Mouse (Mus musculus): Measurements from ENCODE around the gene Lrriq4. TPM values are rescaled to one million over a fixed set of nuclear protein-coding genes. Genes with fewer than 3 reads are reported as not detected.
"Not testable (repeated sequence)": the region's sequence is repeated elsewhere in the genome, so short reads cannot be mapped to it uniquely, and the experiment has no call there.

The Lrriq4 gene
- total and polyA plus RNA-seq, 2 experiments from 2014 or later: not detected

DNA sequence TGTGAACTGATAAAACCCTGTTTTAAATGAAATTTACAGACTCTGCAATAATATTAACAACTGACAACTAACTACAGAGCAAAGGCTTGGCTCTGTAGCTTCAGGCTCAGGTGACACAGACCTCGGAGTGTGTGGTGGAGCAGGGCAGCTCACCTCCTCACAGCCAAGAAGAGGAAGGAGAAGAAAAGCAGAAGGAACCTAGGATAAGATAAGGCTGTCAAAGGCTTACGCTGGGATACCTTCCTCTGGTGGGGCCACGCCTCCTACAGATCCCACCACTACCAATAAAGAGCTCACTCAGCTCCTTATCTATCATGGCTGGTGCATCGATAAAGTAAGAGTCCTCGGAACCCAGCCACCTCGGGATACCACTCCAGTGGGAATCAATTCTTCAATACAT is 38.9 kb downstream of the Lrriq4 start:
- no peaks in the 10 kb centered on the region for H3K4me1 ChIP-seq (ENCODE audit: control insufficient read depth, insufficient read depth)
- no peaks in the 10 kb centered on the region for H3K36me3 ChIP-seq (replicated peaks; ENCODE audit: control insufficient read depth, insufficient read depth, low read length)
- H3K9me3 ChIP-seq (replicated peaks; ENCODE audit: control insufficient read depth, low read length): no peaks in the 10 kb centered on the region
- H3K4me3 ChIP-seq (ENCODE audit: low read depth, low read length): no peak overlapping the region
- TF ChIP-seq CTCF (IDR thresholded peaks at IDR 0.05; ENCODE audit: low read depth) (no peak), EP300 (IDR thresholded peaks at IDR 0.05; ENCODE audit: low read depth) (no peak)
- no peak overlapping the region for H3K9ac ChIP-seq (replicated peaks; ENCODE audit: low read depth, low read length)
- no peak overlapping the region for H3K4me2 ChIP-seq (ENCODE audit: low read depth, low read length)
- no peaks in the 10 kb centered on the region for H3K27me3 ChIP-seq (ENCODE audit: control insufficient read depth, insufficient read depth, low read length)
- 15% methylated on average over 6 of the region's 6 CpGs for WGBS
- DNase-seq (ENCODE audit: low spot score) (no peak), ATAC-seq (ENCODE audit: insufficient read depth, low read depth) (no peak)
- no peak overlapping the region for H3K27ac ChIP-seq (ENCODE audit: low read depth)

DNA sequence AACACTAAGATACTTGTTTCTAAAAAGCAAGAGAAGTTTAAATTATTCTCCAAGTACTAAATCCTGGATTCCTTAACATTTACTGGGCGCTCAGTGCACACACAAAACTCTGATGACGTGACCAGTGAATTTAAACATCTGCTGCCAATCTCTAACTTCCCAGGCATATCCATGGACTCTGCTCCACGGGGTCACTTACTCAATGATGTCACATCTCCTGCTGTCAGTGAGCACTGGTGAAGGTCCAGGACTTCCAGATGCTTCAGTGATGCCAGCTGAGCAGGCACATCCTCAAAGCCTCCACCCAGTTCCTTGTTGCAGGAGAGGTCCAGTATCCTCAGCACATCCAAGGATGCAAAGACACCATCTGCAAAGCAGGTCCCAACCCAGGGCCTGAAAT is 42.9 kb downstream of the Lrriq4 start:
- H3K27me3 ChIP-seq (ENCODE audit: control insufficient read depth, insufficient read depth, low read length): no peaks in the 10 kb centered on the region
- no peak for TF ChIP-seq CTCF (IDR thresholded peaks at IDR 0.05; ENCODE audit: low read depth)
- TF ChIP-seq EP300 (IDR thresholded peaks at IDR 0.05; ENCODE audit: low read depth): no peak
- ATAC-seq (ENCODE audit: insufficient read depth, low read depth): no peak
- H3K36me3 ChIP-seq (replicated peaks; ENCODE audit: control insufficient read depth, insufficient read depth, low read length): no peaks in the 10 kb centered on the region
- H3K9ac ChIP-seq (replicated peaks; ENCODE audit: low read depth, low read length): no peak overlapping the region
- H3K4me2 ChIP-seq (ENCODE audit: low read depth, low read length): no peak overlapping the region
- DNase-seq (ENCODE audit: low spot score): no peak
- WGBS: 59% methylated on average over 3 of the region's 3 CpGs
- H3K27ac ChIP-seq (ENCODE audit: low read depth): no peak overlapping the region
- no peaks in the 10 kb centered on the region for H3K4me1 ChIP-seq (ENCODE audit: control insufficient read depth, insufficient read depth)
- H3K4me3 ChIP-seq (ENCODE audit: low read depth, low read length): no peak overlapping the region
- no peaks in the 10 kb centered on the region for H3K9me3 ChIP-seq (replicated peaks; ENCODE audit: control insufficient read depth, low read length)

DNA sequence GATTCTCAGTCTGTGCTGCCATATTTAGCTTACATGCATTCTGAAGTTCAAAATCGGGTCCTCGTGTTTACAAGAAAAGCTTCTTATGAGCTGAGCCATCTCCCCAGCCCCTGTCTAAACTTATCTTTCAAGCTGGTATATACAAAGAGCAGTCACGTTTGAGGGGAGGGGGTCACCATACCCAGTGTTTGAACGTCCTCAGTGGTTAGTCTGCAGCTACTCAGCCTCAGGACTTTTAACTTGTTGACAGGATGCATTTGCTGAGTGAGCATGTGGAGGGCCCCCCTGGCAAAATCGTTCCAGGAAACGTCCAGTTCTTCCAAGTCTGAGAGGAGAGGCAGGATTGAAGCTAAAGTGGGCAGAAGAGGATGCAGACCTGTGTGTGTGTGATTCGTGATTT is 46.7 kb downstream of the Lrriq4 start:
- TF ChIP-seq CTCF (IDR thresholded peaks at IDR 0.05; ENCODE audit: low read depth) (no peak), EP300 (IDR thresholded peaks at IDR 0.05; ENCODE audit: low read depth) (no peak)
- no peaks in the 10 kb centered on the region for H3K27me3 ChIP-seq (ENCODE audit: control insufficient read depth, insufficient read depth, low read length)
- H3K4me2 ChIP-seq (ENCODE audit: low read depth, low read length): no peak overlapping the region
- ATAC-seq (ENCODE audit: insufficient read depth, low read depth): no peak
- WGBS: 22% methylated on average over 7 of the region's 7 CpGs
- no peaks in the 10 kb centered on the region for H3K36me3 ChIP-seq (replicated peaks; ENCODE audit: control insufficient read depth, insufficient read depth, low read length)
- no peak overlapping the region for H3K9ac ChIP-seq (replicated peaks; ENCODE audit: low read depth, low read length)
- no peak overlapping the region for H3K4me3 ChIP-seq (ENCODE audit: low read depth, low read length)
- H3K4me1 ChIP-seq (ENCODE audit: control insufficient read depth, insufficient read depth): no peaks in the 10 kb centered on the region
- DNase-seq (ENCODE audit: low spot score): no peak
- no peak overlapping the region for H3K27ac ChIP-seq (ENCODE audit: low read depth)
- H3K9me3 ChIP-seq (replicated peaks; ENCODE audit: control insufficient read depth, low read length): no peaks in the 10 kb centered on the region

DNA sequence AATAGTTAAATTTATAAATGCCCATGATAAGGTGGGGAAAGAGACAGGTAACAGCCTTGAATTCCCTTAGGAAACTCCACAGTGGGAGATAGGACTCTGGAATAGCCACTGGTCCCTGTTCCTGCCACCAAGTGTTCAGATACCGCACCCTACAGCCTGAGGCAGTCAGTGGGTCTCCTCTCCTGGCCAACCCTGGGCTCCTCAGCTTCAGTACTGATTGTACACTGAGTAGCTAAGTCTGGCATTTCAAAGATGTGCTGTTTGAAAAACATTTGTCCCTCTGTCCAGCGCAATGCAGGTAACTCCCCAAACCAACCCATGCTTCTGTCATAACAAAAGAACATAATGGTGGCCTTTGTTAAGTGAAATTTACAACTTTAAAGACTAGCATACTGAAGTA is 51.4 kb downstream of the Lrriq4 start:
- no peak overlapping the region for H3K27ac ChIP-seq (ENCODE audit: low read depth)
- 0 out of 2 replicates have a peak, but pooled peaks cover 3% of the 10 kb centered on the region for H3K4me1 ChIP-seq (ENCODE audit: control insufficient read depth, insufficient read depth)
- no peak overlapping the region for H3K4me2 ChIP-seq (ENCODE audit: low read depth, low read length)
- H3K36me3 ChIP-seq (replicated peaks; ENCODE audit: control insufficient read depth, insufficient read depth, low read length): no peaks in the 10 kb centered on the region
- 91% methylated on average over 2 of the region's 2 CpGs for WGBS
- no peak for ATAC-seq (ENCODE audit: insufficient read depth, low read depth)
- TF ChIP-seq EP300 (IDR thresholded peaks at IDR 0.05; ENCODE audit: low read depth) (no peak), CTCF (IDR thresholded peaks at IDR 0.05; ENCODE audit: low read depth) (no peak)
- DNase-seq (ENCODE audit: low spot score): no peak
- no peak overlapping the region for H3K4me3 ChIP-seq (ENCODE audit: low read depth, low read length)
- H3K27me3 ChIP-seq (ENCODE audit: control insufficient read depth, insufficient read depth, low read length): no peaks in the 10 kb centered on the region
- H3K9ac ChIP-seq (replicated peaks; ENCODE audit: low read depth, low read length): no peak overlapping the region
- H3K9me3 ChIP-seq (replicated peaks; ENCODE audit: control insufficient read depth, low read length): no peaks in the 10 kb centered on the region

DNA sequence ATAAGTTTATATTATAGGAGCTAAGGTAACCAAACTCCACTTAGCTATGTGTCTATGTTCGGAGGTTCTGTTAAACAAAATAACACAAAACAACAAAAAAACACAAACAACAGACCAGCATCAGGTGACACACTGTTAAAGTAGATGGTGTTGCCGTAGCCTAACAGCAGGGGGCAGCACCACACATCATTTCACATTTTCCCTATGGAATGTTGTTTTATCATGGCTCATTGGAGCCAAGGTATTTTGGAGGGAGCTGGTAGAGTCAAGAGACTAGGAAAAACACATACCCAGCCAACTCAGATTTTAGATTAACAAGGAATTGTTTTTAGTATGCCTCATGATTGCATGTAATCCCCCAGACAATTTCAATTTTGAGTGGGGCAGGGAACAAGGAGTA is 52.0 kb downstream of the Lrriq4 start:
- Histone ChIP-seq H3K27me3 (ENCODE audit: control insufficient read depth, insufficient read depth, low read length) (no peaks in the 10 kb centered on the region), H3K9me3 (replicated peaks; ENCODE audit: control insufficient read depth, low read length) (no peaks in the 10 kb centered on the region), H3K4me2 (ENCODE audit: low read depth, low read length) (no peak overlapping the region), H3K36me3 (replicated peaks; ENCODE audit: control insufficient read depth, insufficient read depth, low read length) (no peaks in the 10 kb centered on the region), H3K9ac (replicated peaks; ENCODE audit: low read depth, low read length) (no peak overlapping the region), H3K4me1 (ENCODE audit: control insufficient read depth, insufficient read depth) (0 out of 2 replicates have a peak, but pooled peaks cover 3% of the 10 kb centered on the region), H3K27ac (ENCODE audit: low read depth) (no peak overlapping the region), H3K4me3 (ENCODE audit: low read depth, low read length) (no peak overlapping the region)
- 14% methylated on average over 2 of the region's 2 CpGs for WGBS
- TF ChIP-seq EP300 (IDR thresholded peaks at IDR 0.05; ENCODE audit: low read depth): no peak
- TF ChIP-seq CTCF (IDR thresholded peaks at IDR 0.05; ENCODE audit: low read depth): peak; percentile 85
- ATAC-seq (ENCODE audit: insufficient read depth, low read depth): peak; percentile 62; the same call in 1 of the 2 replicates
- peak; percentile 55 for DNase-seq (ENCODE audit: low spot score)

DNA sequence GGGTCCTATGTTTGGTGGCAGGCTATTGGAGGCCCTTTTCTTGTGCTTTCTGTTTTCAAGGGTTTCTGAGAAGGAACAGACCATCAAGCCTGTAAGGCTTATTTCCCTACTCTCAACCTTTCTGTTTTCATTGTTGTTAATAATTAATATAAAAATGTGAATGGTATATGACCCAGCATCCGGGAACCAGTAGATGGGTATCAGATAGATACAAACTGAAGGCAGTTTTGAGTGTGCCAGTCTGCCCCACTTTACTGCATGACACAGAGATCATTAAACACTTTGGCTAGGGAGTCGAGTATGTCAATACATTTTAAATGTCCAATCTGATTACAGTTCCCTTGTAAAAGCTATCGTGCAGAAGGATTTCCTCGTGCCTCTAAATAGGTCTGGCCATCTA is 53.6 kb downstream of the Lrriq4 start:
- Histone ChIP-seq H3K36me3 (replicated peaks; ENCODE audit: control insufficient read depth, insufficient read depth, low read length) (no peaks in the 10 kb centered on the region), H3K9ac (replicated peaks; ENCODE audit: low read depth, low read length) (no peak overlapping the region), H3K27ac (ENCODE audit: low read depth) (no peak overlapping the region), H3K4me1 (ENCODE audit: control insufficient read depth, insufficient read depth) (0 out of 2 replicates have a peak, but pooled peaks cover 3% of the 10 kb centered on the region), H3K9me3 (replicated peaks; ENCODE audit: control insufficient read depth, low read length) (no peaks in the 10 kb centered on the region), H3K4me2 (ENCODE audit: low read depth, low read length) (no peak overlapping the region), H3K27me3 (ENCODE audit: control insufficient read depth, insufficient read depth, low read length) (no peaks in the 10 kb centered on the region), H3K4me3 (ENCODE audit: low read depth, low read length) (no peak overlapping the region)
- DNase-seq (ENCODE audit: low spot score) (no peak), ATAC-seq (ENCODE audit: insufficient read depth, low read depth) (no peak)
- WGBS: 61% methylated on average over 4 of the region's 4 CpGs
- no peak for TF ChIP-seq CTCF (IDR thresholded peaks at IDR 0.05; ENCODE audit: low read depth)

DNA sequence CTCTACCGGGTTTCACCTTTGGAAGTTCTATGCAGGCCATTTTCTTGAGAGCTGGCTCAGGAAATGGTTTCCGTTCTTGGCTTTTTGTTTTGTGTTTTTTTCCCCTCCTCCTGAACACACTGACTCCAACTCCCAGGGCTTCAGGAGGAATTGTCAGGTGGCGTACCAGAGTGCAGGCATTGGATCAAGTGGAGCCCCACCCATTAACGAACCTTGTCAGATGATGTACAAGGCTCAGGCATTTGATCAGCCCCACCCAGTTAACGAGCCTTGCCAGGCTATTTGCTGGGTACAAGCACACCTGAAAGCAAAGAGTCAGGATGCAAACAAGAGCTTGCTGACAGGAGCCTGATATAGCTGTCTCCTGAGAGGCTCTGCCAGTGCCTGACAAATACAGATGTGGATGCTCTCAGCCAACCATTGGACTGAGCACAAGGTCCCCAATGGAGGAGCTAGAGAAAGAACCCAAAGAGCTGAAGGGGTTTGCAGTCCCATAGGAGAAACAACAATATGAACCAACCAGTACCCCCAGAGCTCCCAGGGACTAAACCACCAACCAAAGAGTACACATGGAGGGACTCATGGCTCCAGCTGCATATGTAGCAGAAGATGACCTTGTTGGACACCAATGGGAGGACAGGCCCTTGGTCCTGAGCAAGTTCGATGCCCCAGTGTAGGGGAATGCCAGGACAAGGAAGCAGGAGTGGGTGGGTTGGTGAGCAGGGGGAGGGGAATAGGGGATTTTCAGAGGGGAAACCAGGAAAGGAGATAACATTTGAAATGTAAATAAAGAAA is 55.6 kb downstream of the Lrriq4 start, which contains the start of gene Lrrc31:
TSS of gene Lrrc31 (minus strand) at position 133 of the 795 bp plus-strand sequence.
- not testable (repeated sequence) for ATAC-seq (ENCODE audit: insufficient read depth, low read depth); H3K27me3 ChIP-seq (ENCODE audit: control insufficient read depth, insufficient read depth, low read length)

More for the DNA sequence above, 55.6 kb downstream of the Lrriq4 start, which contains the start of gene Lrrc31:
- H3K9me3 ChIP-seq (replicated peaks; ENCODE audit: control insufficient read depth, low read length); H3K27ac ChIP-seq (ENCODE audit: low read depth); H3K9ac ChIP-seq (replicated peaks; ENCODE audit: low read depth, low read length); H3K4me1 ChIP-seq (ENCODE audit: control insufficient read depth, insufficient read depth); H3K4me3 ChIP-seq (ENCODE audit: low read depth, low read length); DNase-seq (ENCODE audit: low spot score); H3K36me3 ChIP-seq (replicated peaks; ENCODE audit: control insufficient read depth, insufficient read depth, low read length); H3K4me2 ChIP-seq (ENCODE audit: low read depth, low read length): not testable (repeated sequence)
- 73% methylated on average over 6 of the region's 6 CpGs for WGBS

Measured in heart, postnatal 0 days (tissue).